Mouse (Mus musculus): ENCODE measurements around the gene Cers2. TPM values are rescaled to one million over a fixed set of nuclear protein-coding genes. Genes with fewer than 3 reads are reported as not detected.

Gene Cers2
- polyA plus RNA-seq, 1 experiment = 95.7 TPM

DNA sequence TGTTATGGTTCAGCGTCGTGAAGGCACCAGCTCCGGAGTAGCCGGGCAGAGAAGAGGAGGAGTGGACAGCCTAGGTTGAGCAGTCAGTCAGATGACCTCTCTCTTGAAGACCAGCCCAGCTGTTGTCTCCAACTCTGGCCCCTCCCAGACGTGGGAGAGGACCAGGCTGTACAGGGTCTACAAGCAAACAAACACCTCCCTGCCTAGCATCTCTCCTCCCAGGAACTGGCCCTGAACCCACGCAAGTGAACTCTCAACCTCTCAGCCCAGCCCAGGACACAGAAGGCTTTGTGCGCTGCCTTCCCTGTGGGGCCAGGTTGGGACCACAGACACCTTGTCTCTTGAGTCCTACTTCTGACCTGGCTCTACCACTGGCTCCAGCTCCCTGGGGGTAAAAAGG, 7.5 kb upstream of the Cers2 start, which contains the start of gene Anxa9:
Anxa9 (minus strand) TSS at position 77 of the 400 bp plus-strand sequence.
- TF ChIP-seq CTCF (IDR thresholded peaks at IDR 0.05; ENCODE audit: extremely low read depth, insufficient read depth, insufficient read length, insufficient replicate concordance) (no peak), POLR2A (IDR thresholded peaks at IDR 0.05; ENCODE audit: low read depth, low read length) (no peak)
- H3K36me3 ChIP-seq (ENCODE audit: control insufficient read depth, insufficient read depth, low read length) = no peaks in the 10 kb centered on the region
- WGBS = 90% methylated on average over 7 of the region's 7 CpGs
- no peak for DNase-seq (ENCODE audit: low read depth in 1 of 2, low spot score in 2 of 2)
- no peaks in the 10 kb centered on the region for H3K27me3 ChIP-seq (ENCODE audit: control insufficient read depth, insufficient read depth, low read length)
- H3K4me1 ChIP-seq (ENCODE audit: control insufficient read depth, insufficient read depth, insufficient read length) = peaks cover 2% of the 10 kb centered on the region; the same call in 1 of the 2 replicates
- H3K27ac ChIP-seq (ENCODE audit: insufficient read depth, low read length) = no peak within 1 kb of the TSS
- no peak within 1 kb of the TSS for H3K4me3 ChIP-seq (ENCODE audit: extremely low read depth, insufficient read depth, insufficient read length)

DNA sequence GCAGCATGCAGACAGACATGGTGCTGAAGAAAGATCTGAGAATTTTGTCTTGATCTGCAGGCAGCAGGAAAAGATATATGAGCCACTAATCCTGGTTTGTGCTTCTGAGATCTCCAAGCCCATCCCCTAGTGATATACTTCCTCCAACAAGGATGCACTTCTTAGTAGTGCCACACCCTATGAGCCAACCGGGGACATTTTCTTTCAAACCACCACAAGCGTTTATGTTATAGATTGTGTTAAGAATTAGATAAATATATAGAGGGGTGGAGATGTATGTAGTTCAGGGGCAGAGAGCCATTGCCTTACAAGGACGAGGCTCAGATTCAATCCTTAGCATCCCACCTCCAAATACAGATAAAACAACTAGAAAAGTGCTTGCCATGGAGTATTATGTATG, 4.1 kb upstream of the Cers2 start:
- Histone ChIP-seq H3K27ac (ENCODE audit: insufficient read depth, low read length) (no peak overlapping the region), H3K4me1 (ENCODE audit: control insufficient read depth, insufficient read depth, insufficient read length) (peaks cover 10% of the 10 kb centered on the region; the same call in 1 of the 2 replicates), H3K27me3 (ENCODE audit: control insufficient read depth, insufficient read depth, low read length) (no peaks in the 10 kb centered on the region), H3K4me3 (ENCODE audit: extremely low read depth, insufficient read depth, insufficient read length) (no peak overlapping the region), H3K36me3 (ENCODE audit: control insufficient read depth, insufficient read depth, low read length) (no peaks in the 10 kb centered on the region)
- 69% methylated on average over 3 of the region's 3 CpGs for WGBS
- DNase-seq (ENCODE audit: low read depth in 1 of 2, low spot score in 2 of 2) = no peak
- TF ChIP-seq POLR2A (IDR thresholded peaks at IDR 0.05; ENCODE audit: low read depth, low read length) (no peak), CTCF (IDR thresholded peaks at IDR 0.05; ENCODE audit: extremely low read depth, insufficient read depth, insufficient read length, insufficient replicate concordance) (no peak)

- TF ChIP-seq CTCF (IDR thresholded peaks at IDR 0.05; ENCODE audit: extremely low read depth, insufficient read depth, insufficient read length, insufficient replicate concordance) = peak; percentile 1; the same call in 1 of the 2 replicates
- TF ChIP-seq POLR2A (IDR thresholded peaks at IDR 0.05; ENCODE audit: low read depth, low read length) = no peak
- peak; percentile 40 to 50 for DNase-seq (ENCODE audit: low read depth in 1 of 2, low spot score in 2 of 2)
- 41% methylated on average over 9 of the region's 9 CpGs for WGBS
- Histone ChIP-seq H3K4me3 (ENCODE audit: extremely low read depth, insufficient read depth, insufficient read length) (no peak overlapping the region), H3K4me1 (ENCODE audit: control insufficient read depth, insufficient read depth, insufficient read length) (peaks cover 15% of the 10 kb centered on the region; the same call in 1 of the 2 replicates), H3K27ac (ENCODE audit: insufficient read depth, low read length) (no peak overlapping the region), H3K36me3 (ENCODE audit: control insufficient read depth, insufficient read depth, low read length) (no peaks in the 10 kb centered on the region), H3K27me3 (ENCODE audit: control insufficient read depth, insufficient read depth, low read length) (no peaks in the 10 kb centered on the region)
Observed at GRCm38 (mm10) chr3:95310968-95311882, 3.4 kb upstream of the Cers2 start.

DNA sequence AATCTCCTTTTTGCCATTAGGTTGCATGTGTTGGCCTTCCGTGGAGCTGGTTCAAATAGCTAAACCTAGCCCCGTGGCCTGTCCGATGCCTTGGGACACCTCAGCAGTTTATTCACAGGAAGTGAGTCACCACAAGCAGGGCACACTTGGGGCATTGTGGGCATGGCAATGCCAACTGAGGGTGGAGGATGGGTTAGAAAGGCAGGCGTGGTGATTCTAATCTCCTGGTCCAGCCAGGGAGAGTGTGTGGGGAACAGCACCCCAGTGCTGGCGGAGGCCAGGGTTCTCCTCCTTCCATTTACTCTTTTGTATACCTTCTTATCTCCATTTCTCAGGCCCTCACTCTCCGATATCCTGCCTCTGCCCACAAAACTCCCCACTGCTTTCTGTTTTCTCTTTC, 2.0 kb upstream of the Cers2 start:
- H3K27ac ChIP-seq (ENCODE audit: insufficient read depth, low read length) = no peak overlapping the region
- TF ChIP-seq POLR2A (IDR thresholded peaks at IDR 0.05; ENCODE audit: low read depth, low read length) (no peak), CTCF (IDR thresholded peaks at IDR 0.05; ENCODE audit: extremely low read depth, insufficient read depth, insufficient read length, insufficient replicate concordance) (no peak)
- WGBS = 12% methylated on average over 6 of the region's 6 CpGs
- DNase-seq (ENCODE audit: low read depth in 1 of 2, low spot score in 2 of 2) = peak in 1 of 2 experiments; percentile 15
- H3K27me3 ChIP-seq (ENCODE audit: control insufficient read depth, insufficient read depth, low read length) = no peaks in the 10 kb centered on the region
- H3K4me1 ChIP-seq (ENCODE audit: control insufficient read depth, insufficient read depth, insufficient read length) = peaks cover 19% of the 10 kb centered on the region; the same call in 1 of the 2 replicates
- H3K4me3 ChIP-seq (ENCODE audit: extremely low read depth, insufficient read depth, insufficient read length) = no peak overlapping the region
- H3K36me3 ChIP-seq (ENCODE audit: control insufficient read depth, insufficient read depth, low read length) = no peaks in the 10 kb centered on the region

GRCm38 (mm10) chr3:95313476-95313875, 1.1 kb upstream of the Cers2 start:
- H3K27ac ChIP-seq (ENCODE audit: insufficient read depth, low read length) = no peak overlapping the region; the same call in 1 of the 2 replicates
- no peak for DNase-seq (ENCODE audit: low read depth in 1 of 2, low spot score in 2 of 2)
- WGBS = 51% methylated on average over 7 of the region's 7 CpGs

DNA sequence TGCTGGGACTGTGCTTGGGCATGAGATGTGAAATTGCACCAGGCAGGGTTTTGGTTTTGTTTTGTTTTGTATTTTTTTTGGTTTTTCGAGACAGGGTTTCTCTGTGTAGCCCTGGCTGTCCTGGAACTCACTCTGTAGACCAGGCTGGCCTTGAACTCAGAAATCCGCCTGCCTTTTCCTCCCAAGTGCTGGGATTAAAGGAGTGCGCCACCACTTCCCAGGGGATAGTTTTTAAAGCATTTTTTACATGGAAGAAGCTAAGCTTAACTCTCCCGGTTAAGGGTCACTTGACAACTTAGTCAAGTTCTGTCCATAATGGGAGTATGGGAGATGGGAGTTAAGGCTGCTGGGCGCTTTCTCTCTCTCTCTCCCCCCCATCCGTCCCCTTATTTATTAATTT, 516 bp upstream of the Cers2 start:
- TF ChIP-seq POLR2A (IDR thresholded peaks at IDR 0.05; ENCODE audit: low read depth, low read length) (no peak), CTCF (IDR thresholded peaks at IDR 0.05; ENCODE audit: extremely low read depth, insufficient read depth, insufficient read length, insufficient replicate concordance) (no peak)
- peaks cover 23% of the 10 kb centered on the region; the same call in 1 of the 2 replicates for H3K4me1 ChIP-seq (ENCODE audit: control insufficient read depth, insufficient read depth, insufficient read length)
- no peaks in the 10 kb centered on the region for H3K36me3 ChIP-seq (ENCODE audit: control insufficient read depth, insufficient read depth, low read length)
- no peak for DNase-seq (ENCODE audit: low read depth in 1 of 2, low spot score in 2 of 2)
- 71% methylated on average over 6 of the region's 6 CpGs for WGBS
- H3K27me3 ChIP-seq (ENCODE audit: control insufficient read depth, insufficient read depth, low read length) = no peaks in the 10 kb centered on the region
- H3K27ac ChIP-seq (ENCODE audit: insufficient read depth, low read length) = no peak overlapping the region
- no peak overlapping the region for H3K4me3 ChIP-seq (ENCODE audit: extremely low read depth, insufficient read depth, insufficient read length)

More at GRCm38 (mm10) chr3:95313476-95313875, 1.1 kb upstream of the Cers2 start:
- Histone ChIP-seq H3K4me1 (ENCODE audit: control insufficient read depth, insufficient read depth, insufficient read length) (peaks cover 23% of the 10 kb centered on the region; the same call in 1 of the 2 replicates), H3K27me3 (ENCODE audit: control insufficient read depth, insufficient read depth, low read length) (no peaks in the 10 kb centered on the region), H3K36me3 (ENCODE audit: control insufficient read depth, insufficient read depth, low read length) (no peaks in the 10 kb centered on the region), H3K4me3 (ENCODE audit: extremely low read depth, insufficient read depth, insufficient read length) (no peak overlapping the region)
- TF ChIP-seq CTCF (IDR thresholded peaks at IDR 0.05; ENCODE audit: extremely low read depth, insufficient read depth, insufficient read length, insufficient replicate concordance) (no peak), POLR2A (IDR thresholded peaks at IDR 0.05; ENCODE audit: low read depth, low read length) (no peak)

All from spleen, adult 2 months (tissue).